Mouse (Mus musculus): ENCODE measurements at regions not wholly inside any gene's neighbourhood (a gene's known extent, or its start where the extent isn't known, plus 50 kb on each side); places are given as distances from the start of the nearest gene placed in this dataset.

- TF ChIP-seq POLR2A (IDR thresholded peaks at IDR 0.05; ENCODE audit: extremely low read depth, insufficient read depth, low read length): no peak
- TF ChIP-seq CTCF (IDR thresholded peaks at IDR 0.05; ENCODE audit: low read depth, low read length): peak; percentile 54; the same call in 1 of the 2 replicates
Measured at GRCm38 (mm10) chr3:40391631-40392030, 139.5 kb upstream of the Intu start.

All from liver, adult 2 months (tissue).